Mouse (Mus musculus): Measurements from ENCODE around the gene Creb3l1. TPM values are rescaled to one million over a fixed set of nuclear protein-coding genes. Genes with fewer than 3 reads are reported as not detected.

Creb3l1 gene
- polyA plus RNA-seq, 1 experiment from 2014 or later: 0.52 TPM

DNA sequence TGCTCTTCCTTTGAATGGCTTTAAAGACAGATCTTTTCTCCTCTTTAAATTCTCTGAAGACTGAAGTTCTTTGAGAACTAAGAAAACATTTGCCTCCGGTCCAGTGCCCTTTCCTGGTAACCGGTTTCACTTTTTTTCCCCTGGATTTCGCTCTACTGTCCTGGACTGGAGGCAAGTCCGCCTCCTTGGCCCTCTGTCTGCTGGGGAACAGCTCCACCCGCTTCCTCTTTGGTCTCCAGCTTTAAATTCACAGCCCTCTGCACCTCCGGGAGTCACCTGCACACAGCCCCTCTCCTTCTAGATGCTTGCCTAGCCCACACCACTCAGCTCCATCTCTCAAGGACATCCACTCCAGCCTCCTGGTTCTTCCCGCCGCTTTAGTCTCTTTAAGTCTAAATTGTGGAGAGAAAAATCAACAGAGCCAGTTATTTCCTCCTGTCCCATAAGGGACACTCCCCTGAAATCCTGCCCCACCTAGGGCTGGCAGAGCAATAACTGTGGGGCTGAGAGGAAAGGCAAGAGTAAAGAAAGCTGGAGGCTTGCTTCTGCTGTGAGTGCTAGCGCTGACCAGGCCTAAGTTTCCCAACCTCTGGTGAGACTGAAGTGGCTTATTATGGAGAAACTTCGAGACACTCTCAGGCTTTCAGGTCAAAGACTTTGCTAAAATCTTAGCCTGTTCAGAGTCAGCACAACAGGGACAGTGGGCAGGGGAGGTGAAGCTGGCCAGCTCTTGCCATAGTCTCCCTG lies 5.3 kb upstream of the Creb3l1 start:
- no peak for ATAC-seq
- Histone ChIP-seq H3K9me3 (replicated peaks) (no peaks in the 10 kb centered on the region), H3K4me1 (peaks cover under 1% of the 10 kb centered on the region; the same call in 1 of the 2 replicates), H3K36me3 (ENCODE audit: poor library complexity, severe bottlenecking) (no peaks in the 10 kb centered on the region), H3K9ac (no peak overlapping the region), H3K4me2 (no peak overlapping the region), H3K27ac (no peak overlapping the region; the same call in 1 of the 2 replicates), H3K27me3 (peaks cover 7% of the 10 kb centered on the region; the same call in 1 of the 2 replicates), H3K4me3 (no peak overlapping the region)
- WGBS: 78% methylated on average over 10 of the region's 10 CpGs

DNA sequence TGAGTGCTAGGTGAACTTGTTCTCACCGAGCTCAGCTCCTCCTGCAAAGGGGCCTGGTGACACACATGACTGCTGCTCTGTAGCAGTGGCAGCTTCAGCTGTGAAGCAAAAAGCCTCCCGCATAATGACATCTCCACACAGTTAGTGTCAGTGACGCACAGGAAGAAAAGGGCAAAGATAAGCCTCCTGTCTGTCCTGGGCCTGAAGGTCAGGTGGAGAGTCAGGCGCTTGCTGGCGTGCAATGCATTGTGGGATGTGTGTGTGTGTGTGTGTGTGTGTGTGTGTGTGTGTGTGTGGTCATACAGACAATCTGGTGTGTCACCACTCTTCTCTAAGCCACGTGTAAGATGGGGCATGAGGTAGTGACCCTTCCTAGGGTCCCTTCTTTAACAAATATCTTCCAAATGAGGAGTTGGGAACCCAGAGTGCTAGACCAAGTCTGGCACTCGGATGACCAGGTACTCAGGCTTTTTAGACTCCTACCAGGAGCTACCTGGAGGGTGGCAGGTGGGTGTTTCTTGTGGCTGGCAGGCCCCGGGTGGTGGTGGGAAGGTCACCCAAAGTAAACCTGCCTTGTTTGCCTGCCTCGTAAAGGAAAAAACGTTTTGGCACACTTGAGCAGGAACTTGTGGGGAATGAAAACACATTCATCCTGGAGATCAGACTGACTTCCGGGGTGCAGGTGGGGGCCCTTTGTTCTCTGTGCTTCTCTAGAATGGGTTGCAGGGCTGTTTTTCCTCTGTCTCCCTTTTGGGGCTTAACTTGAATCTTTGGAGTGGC lies 3.7 kb upstream of the Creb3l1 start:
- H3K27ac ChIP-seq: no peak overlapping the region
- no peak for ATAC-seq
- no peak overlapping the region for H3K4me3 ChIP-seq
- 69% methylated on average over 11 of the region's 11 CpGs for WGBS
- no peaks in the 10 kb centered on the region for H3K9me3 ChIP-seq (replicated peaks)
- no peak overlapping the region for H3K9ac ChIP-seq
- no peak overlapping the region for H3K4me2 ChIP-seq
- no peaks in the 10 kb centered on the region for H3K36me3 ChIP-seq (ENCODE audit: poor library complexity, severe bottlenecking)
- H3K27me3 ChIP-seq: peaks cover 22% of the 10 kb centered on the region
- peaks cover 14% of the 10 kb centered on the region for H3K4me1 ChIP-seq

DNA sequence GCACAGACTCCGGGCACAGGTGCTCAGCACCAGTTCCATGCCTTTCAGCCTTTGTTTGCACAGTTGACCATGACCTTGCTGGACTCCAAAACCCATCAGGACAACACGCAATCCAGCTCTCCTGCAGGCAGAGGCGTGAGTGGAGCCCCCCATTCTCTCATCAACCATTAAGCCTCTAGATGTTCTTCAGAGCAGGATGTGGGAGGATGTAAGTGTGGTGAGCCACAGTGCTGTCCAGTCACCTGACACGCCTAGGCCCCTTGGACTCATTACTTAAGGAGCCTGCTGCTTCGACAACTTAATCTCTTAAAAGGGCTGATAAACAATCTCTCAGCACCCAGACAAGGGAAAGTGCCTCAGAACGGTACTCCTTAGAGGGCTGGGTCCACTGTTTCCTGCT lies 1.7 kb upstream of the Creb3l1 start:
- no peak for ATAC-seq
- Histone ChIP-seq H3K4me2 (no peak overlapping the region), H3K27me3 (peaks cover 40% of the 10 kb centered on the region), H3K9ac (no peak overlapping the region), H3K27ac (no peak overlapping the region), H3K4me3 (no peak overlapping the region), H3K9me3 (replicated peaks) (no peaks in the 10 kb centered on the region), H3K36me3 (ENCODE audit: poor library complexity, severe bottlenecking) (no peaks in the 10 kb centered on the region), H3K4me1 (peaks cover 14% of the 10 kb centered on the region)
- 78% methylated on average over 6 of the region's 6 CpGs for WGBS

DNA sequence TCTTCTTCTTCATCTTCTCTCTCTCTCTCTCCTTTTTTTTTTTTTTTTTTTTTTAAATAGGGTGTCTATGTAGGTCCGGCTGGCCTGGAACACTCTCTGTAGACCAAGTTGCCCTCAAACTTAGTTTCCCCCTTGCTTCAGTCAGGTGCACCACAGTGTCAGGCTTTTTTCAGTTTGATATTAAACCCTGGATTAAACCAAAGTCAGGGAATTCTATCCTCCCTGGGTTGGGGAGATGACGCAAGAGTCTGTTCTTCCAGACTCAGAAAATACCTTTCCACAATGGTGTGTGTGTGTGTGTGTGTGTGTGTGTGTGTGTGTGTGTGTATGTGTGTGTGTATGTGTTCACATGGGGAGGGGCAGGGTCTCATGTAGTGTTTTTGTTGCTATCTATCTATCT lies 900 bp upstream of the Creb3l1 start:
- Histone ChIP-seq H3K9me3 (replicated peaks) (no peaks in the 10 kb centered on the region), H3K9ac (no peak overlapping the region), H3K4me2 (no peak overlapping the region), H3K36me3 (ENCODE audit: poor library complexity, severe bottlenecking) (no peaks in the 10 kb centered on the region), H3K4me3 (no peak overlapping the region), H3K27ac (no peak overlapping the region), H3K27me3 (peaks cover 44% of the 10 kb centered on the region), H3K4me1 (peaks cover 14% of the 10 kb centered on the region)
- no peak for ATAC-seq
- WGBS: 95% methylated on average over 2 of the region's 2 CpGs

DNA sequence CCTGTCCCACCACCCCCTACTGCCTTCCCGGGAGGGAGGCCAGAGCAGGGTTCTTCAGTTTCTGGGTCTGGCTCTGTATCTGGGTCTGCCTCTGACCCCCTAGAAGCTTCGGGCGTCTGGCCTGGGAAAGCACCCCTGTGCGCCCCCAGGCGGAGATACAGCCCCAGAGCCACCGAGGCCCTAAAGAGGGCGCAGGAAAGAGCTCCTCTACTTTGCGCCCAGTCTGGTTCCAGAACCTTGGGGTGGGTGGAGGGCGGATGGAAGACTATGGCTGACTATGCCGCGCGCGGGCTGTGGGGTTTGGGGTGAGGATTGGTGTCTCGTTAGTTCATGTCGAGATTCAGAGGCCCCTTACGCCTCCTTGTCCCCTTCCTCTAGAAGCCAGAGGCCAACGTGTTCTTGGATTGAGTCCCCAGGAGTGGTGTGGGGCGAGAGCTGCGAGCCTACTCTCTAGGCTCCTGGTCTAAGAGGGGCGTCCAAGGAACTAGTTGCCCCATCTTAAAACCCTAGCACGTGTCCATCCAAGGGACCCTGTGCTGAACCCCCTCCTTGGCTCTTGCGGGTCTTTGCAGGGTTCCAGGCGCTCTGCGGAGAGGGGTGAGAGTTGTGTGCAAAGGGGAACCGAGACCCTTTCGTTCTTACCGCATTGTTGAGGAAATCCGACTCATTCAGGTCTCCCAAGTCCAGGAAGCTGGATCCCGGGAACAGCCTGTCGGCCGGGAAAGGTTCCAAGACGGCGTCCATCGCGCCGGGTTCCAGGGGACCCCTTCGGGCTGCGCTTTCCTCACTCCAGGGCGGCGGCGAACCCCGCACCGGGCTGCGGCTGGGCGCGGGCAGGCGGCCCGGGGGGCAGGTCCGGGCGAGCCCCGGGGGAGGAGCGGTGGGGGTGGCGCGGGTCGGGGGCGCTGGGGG lies 684 bp downstream of the Creb3l1 start:
- Histone ChIP-seq H3K9ac (peak overlapping the region; percentile 63), H3K27me3 (peaks cover 44% of the 10 kb centered on the region), H3K4me3 (peak overlapping the region; percentile 57), H3K4me2 (peak overlapping the region; percentile 92), H3K9me3 (replicated peaks) (no peaks in the 10 kb centered on the region), H3K4me1 (peaks cover 14% of the 10 kb centered on the region), H3K27ac (no peak overlapping the region), H3K36me3 (ENCODE audit: poor library complexity, severe bottlenecking) (no peaks in the 10 kb centered on the region)
- ATAC-seq: peak; percentile 48
- WGBS: 4% methylated on average over 49 of the region's 56 CpGs

DNA sequence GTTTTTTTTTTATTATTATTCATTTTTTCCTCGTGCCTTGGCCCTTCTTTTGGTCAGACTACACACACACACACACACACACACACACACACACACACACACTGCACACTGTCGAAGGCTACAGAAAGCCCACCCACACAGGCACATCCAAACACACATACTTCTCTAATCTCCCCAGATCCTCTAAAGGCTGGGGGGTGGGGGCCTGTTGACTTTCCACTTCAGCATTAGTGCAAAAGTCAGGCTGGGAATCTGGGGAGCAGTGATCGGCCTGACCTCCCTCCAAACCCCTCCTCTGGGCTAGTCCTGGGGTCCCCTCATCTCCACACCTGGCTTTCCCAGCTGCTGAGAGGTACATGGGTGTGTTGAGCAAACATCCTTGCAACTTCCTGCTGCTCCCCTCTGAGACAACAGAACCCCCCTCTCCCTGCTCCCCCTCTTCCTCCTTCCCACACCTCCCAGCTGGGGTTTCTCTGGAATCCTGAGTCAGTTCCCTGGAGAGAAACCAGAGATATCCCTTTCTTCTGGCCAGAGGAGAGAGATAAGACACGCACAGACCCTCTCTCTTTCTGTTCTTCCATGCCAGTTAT lies 3.5 kb downstream of the Creb3l1 start:
- Histone ChIP-seq H3K9ac (no peak overlapping the region), H3K4me2 (no peak overlapping the region), H3K4me3 (no peak overlapping the region), H3K27ac (no peak overlapping the region), H3K27me3 (peaks cover 43% of the 10 kb centered on the region), H3K9me3 (replicated peaks) (no peaks in the 10 kb centered on the region), H3K36me3 (ENCODE audit: poor library complexity, severe bottlenecking) (no peaks in the 10 kb centered on the region), H3K4me1 (peaks cover 14% of the 10 kb centered on the region)
- WGBS: 60% methylated on average over 4 of the region's 4 CpGs
- ATAC-seq: no peak

DNA sequence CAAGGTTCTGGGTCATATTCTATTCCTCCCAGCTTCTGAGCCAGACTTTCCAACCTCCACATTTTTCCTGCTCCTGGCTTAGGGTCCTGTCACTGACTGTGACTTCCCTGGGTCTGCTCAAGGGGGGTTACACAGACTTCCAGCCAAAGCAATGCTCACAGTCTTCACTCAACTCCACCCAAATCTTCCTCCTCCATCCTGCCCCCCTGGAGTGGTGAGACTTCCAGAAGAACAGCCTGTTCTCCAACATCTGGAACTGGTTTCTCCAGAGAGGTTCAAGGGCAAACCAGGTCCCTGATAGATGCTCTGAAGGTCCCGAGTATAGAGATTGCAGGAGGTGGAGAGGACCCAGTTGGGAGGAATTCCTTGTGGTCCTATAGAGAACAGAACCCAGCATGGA lies 6.9 kb downstream of the Creb3l1 start:
- ATAC-seq: no peak
- 90% methylated on average over 1 of the region's 1 CpGs for WGBS

DNA sequence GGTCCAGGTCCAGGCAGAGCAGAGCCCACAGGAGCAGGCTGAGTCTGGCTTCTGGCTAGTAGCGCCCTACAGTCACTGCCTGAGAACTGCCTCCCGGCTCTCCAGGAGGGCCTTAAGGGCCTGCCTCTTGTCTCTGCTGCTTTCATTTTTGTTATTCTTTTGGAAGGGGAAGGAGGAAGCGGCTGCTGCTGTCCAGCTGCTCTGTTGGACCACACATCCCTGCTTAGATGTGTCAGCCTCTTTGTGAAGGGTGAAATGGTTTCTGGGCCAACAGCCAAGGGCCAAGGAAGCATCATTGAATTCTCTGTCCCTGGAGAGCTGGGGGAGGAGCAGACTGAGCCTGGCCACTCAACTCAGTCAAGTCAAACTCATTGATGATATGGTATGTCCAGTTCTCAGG lies 7.3 kb downstream of the Creb3l1 start:
- Histone ChIP-seq H3K27me3 (peaks cover 14% of the 10 kb centered on the region), H3K36me3 (ENCODE audit: poor library complexity, severe bottlenecking) (no peaks in the 10 kb centered on the region), H3K4me2 (no peak overlapping the region), H3K27ac (no peak overlapping the region), H3K9ac (no peak overlapping the region), H3K4me1 (no peaks in the 10 kb centered on the region), H3K4me3 (no peak overlapping the region), H3K9me3 (replicated peaks) (no peaks in the 10 kb centered on the region)
- WGBS: 54% methylated on average over 3 of the region's 3 CpGs
- no peak for ATAC-seq

More for the DNA sequence above, 6.9 kb downstream of the Creb3l1 start:
- Histone ChIP-seq H3K9ac (no peak overlapping the region), H3K4me2 (no peak overlapping the region), H3K4me3 (no peak overlapping the region), H3K9me3 (replicated peaks) (no peaks in the 10 kb centered on the region), H3K27ac (no peak overlapping the region), H3K4me1 (no peaks in the 10 kb centered on the region), H3K27me3 (peaks cover 19% of the 10 kb centered on the region), H3K36me3 (ENCODE audit: poor library complexity, severe bottlenecking) (no peaks in the 10 kb centered on the region)

DNA sequence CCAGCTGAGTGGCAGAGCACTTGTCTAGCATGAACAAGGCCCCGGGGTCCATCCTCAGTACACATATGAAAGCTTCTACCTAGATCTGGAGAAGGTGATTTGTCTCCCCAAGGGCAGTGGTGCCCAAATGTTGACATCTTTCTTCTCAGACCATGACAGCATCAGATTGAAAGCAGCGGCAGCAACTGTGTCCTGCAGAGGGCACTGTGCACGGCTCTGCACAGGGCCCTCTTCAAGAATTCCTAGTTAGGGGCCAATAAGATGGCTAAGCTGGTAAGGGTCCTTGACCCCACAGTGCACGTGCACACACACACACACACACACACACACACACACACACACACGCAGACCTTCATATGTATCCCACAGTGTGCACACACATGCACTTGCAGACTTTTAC lies 9.4 kb downstream of the Creb3l1 start:
- WGBS: 82% methylated on average over 5 of the region's 5 CpGs
- Histone ChIP-seq H3K4me2 (no peak overlapping the region), H3K4me1 (no peaks in the 10 kb centered on the region), H3K9me3 (replicated peaks) (no peaks in the 10 kb centered on the region), H3K27me3 (0 out of 2 replicates have a peak, but pooled peaks cover 9% of the 10 kb centered on the region), H3K4me3 (no peak overlapping the region), H3K9ac (no peak overlapping the region), H3K27ac (no peak overlapping the region), H3K36me3 (ENCODE audit: poor library complexity, severe bottlenecking) (no peaks in the 10 kb centered on the region)
- ATAC-seq: no peak

DNA sequence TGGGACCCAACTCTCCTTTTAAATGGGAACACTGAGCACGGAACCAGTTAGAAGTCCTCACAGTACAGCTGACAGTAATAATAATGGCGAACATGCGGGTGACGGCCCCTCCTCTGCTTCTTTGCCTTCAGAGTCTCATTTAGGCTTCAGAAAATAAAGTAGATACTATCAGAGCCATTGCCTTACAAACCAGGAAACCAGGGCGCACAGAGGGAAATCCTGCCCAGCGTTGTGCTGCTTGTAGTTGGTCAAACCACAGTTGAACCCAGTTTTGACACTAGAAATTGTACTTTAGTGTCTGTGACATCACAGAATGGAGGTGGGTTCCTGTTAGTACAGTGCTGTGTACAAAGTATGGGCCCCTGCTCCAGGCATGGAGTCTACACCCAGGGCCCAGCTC lies 10.1 kb downstream of the Creb3l1 start:
- Histone ChIP-seq H3K9ac (no peak overlapping the region), H3K4me1 (no peaks in the 10 kb centered on the region), H3K4me3 (no peak overlapping the region), H3K27ac (no peak overlapping the region), H3K27me3 (peaks cover 9% of the 10 kb centered on the region; the same call in 1 of the 2 replicates), H3K4me2 (no peak overlapping the region), H3K9me3 (replicated peaks) (no peaks in the 10 kb centered on the region), H3K36me3 (ENCODE audit: poor library complexity, severe bottlenecking) (no peaks in the 10 kb centered on the region)
- 90% methylated on average over 6 of the region's 6 CpGs for WGBS
- no peak for ATAC-seq

DNA sequence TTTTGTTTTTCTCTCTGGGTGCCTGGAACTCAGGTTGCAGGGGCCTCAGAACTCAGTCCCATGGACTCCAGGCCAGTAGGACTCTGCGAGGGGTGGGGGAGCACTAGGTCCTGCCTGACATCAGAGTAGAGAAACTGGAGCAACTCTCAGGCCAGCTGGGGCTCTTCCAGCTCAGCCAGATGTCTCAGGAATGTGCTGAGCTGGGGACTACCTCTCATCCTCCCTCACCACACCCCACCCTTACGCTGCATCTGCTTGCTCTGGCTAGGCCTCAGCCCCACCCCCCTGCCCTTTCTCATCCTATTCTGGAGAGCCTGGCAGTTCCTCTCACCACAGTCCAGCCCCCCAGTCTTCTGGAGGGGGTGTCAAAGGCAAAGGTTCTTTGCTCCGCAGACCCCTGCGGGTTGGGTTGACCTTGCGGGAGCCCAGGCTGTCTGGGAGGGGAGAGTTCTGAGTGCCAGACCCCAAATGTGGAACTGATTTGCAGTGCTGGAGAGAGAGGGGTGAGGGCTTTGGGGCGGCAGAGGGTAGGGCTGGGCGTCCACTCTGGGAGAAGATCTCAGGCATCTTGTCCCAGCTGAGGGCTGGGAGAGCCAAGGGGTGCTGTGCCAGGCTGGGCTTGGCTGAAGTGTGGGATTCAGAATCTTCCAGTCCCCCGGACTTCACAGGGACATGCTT lies 11.4 kb downstream of the Creb3l1 start:
- Histone ChIP-seq H3K9me3 (replicated peaks) (no peaks in the 10 kb centered on the region), H3K4me1 (peaks cover 5% of the 10 kb centered on the region), H3K27ac (no peak overlapping the region), H3K9ac (no peak overlapping the region), H3K36me3 (ENCODE audit: poor library complexity, severe bottlenecking) (no peaks in the 10 kb centered on the region), H3K4me3 (no peak overlapping the region), H3K27me3 (peaks cover 7% of the 10 kb centered on the region; the same call in 1 of the 2 replicates), H3K4me2 (no peak overlapping the region)
- ATAC-seq: no peak
- 57% methylated on average over 8 of the region's 8 CpGs for WGBS
